Mouse (Mus musculus): Measurements from ENCODE around the gene Dusp1.

DNA sequence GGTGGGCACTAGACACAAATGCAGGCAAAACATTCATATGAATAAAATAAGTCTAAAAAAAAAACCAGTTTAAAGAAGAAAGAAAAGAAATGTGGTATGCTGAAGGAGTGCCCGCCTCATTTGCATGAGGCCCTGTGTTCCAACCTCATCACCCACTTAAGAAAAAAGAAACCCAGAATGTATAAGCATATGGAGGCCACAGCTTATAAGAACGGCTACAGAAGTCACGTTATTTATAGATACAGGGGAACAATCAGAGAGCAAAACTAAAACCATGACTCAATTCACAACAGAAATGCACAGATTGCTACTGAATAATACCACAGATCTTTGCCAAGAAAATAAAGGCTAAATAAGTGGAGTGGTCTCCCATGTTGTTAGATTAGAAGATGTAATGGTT is 43.6 kb downstream of the Dusp1 start:
- no peak for TF ChIP-seq CTCF (IDR thresholded peaks at IDR 0.05; ENCODE audit: low read depth)
- TF ChIP-seq EP300 (IDR thresholded peaks at IDR 0.05; ENCODE audit: low read depth): no peak
